Mouse (Mus musculus): Measurements from ENCODE around the gene Olfr401.

DNA sequence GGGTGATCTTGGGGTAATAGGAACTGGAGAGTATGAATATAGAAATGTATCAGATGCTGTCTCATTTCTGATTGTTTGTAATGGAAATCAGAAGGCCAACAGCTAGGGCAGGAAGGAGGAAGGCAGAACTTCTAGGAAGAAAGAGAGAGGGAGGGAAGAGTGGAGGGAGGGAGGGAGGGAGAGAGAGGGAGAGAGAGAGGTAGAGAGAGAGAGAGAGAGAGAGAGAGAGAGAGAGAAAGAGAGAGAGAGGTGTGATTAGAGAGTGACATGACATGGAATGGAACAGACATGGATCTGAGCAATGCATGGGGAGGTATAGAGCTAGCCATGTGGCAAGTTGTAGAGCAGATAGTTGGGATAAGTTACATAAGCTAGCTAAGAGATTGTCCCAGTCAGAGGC is 55.3 kb downstream of the Olfr401 start:
- no peak for TF ChIP-seq POLR2A (IDR thresholded peaks at IDR 0.05; ENCODE audit: borderline replicate concordance, extremely low read depth, insufficient read depth, insufficient read length, poor library complexity, severe bottlenecking)
- TF ChIP-seq CTCF (IDR thresholded peaks at IDR 0.05; ENCODE audit: borderline replicate concordance, extremely low read depth, insufficient read depth, insufficient read length): no peak
